Mouse (Mus musculus): Measurements from ENCODE around the gene Gm21962. TPM values are rescaled to one million over a fixed set of nuclear protein-coding genes. Genes with fewer than 3 reads are reported as not detected.

Gm21962 gene
- polyA plus RNA-seq, 1 experiment from 2014 or later: not detected

Small RNAs within 50 kb of the gene (microRNA-seq; reads per million reads assigned to microRNA genes)
- not detected for gene Gm22468

Other genes starting within 250 kb of the Gm21962 start
- gene Ddit4l, start 49.9 kb upstream of the Gm21962 start, polyA plus RNA-seq (2016; fragmentation: Nextera tagmentation; extraction: Ambion mirVana): 5.9 and 6.5 TPM in 2 replicates
- 1,274 and 1,305 TPM in 2 replicates for gene H2afz, start 193.0 kb downstream of the Gm21962 start, polyA plus RNA-seq (2016; fragmentation: Nextera tagmentation; extraction: Ambion mirVana)
- 14.1 and 15.0 TPM in 2 replicates for gene Dnajb14, start 196.2 kb downstream of the Gm21962 start, polyA plus RNA-seq (2016; fragmentation: Nextera tagmentation; extraction: Ambion mirVana)
- 86.3 and 92.0 TPM in 2 replicates for gene Lamtor3, start 247.0 kb downstream of the Gm21962 start, polyA plus RNA-seq (2016; fragmentation: Nextera tagmentation; extraction: Ambion mirVana)

Data from heart, embryonic 12.5 days (tissue).